Mouse (Mus musculus) forebrain, postnatal 0 days (tissue): Measurements from ENCODE around the gene Pex11g. TPM values are rescaled to one million over a fixed set of nuclear protein-coding genes. Genes with fewer than 3 reads are reported as not detected.

ENCODE experiments used
- ATAC-seq: fragments of 200-750 bp; cut with Nextera tagmentation; 2 replicates; pipeline ENCODE4 v1.8.0; 2017; ENCODE audit warnings: mild to moderate bottlenecking, moderate library complexity
- DNase-seq: peaks from one replicate; pipeline ENCODE4 v3.0.0-alpha.2; 2015
- H3K27ac ChIP-seq: fragments of 300-500 bp; sonication (generic); 2 replicates; pipeline ENCODE4 v1.5.1; 2014; ENCODE audit warnings: low read depth, mild to moderate bottlenecking, antibody characterized with exemption, low read length, moderate library complexity, mixed read lengths
- H3K27me3 ChIP-seq: fragments of 300-500 bp; sonication (generic); 2 replicates; pipeline ENCODE4 v1.6.1; 2014; ENCODE audit warnings: mild to moderate bottlenecking, low read length, mixed read lengths; ENCODE audit not compliant: insufficient read depth
- H3K36me3 ChIP-seq: fragments of 300-500 bp; sonication (generic); 2 replicates; pipeline ENCODE4 v1.6.1; 2014; ENCODE audit warnings: mild to moderate bottlenecking, moderate library complexity; ENCODE audit not compliant: insufficient read depth
- H3K4me1 ChIP-seq: fragments of 300-500 bp; sonication (generic); 2 replicates; pipeline ENCODE4 v1.6.1; 2014; ENCODE audit warnings: antibody characterized with exemption; ENCODE audit not compliant: insufficient read depth
- H3K4me2 ChIP-seq: fragments of 300-500 bp; sonication (generic); 2 replicates; pipeline ENCODE4 v1.6.1; 2014; ENCODE audit warnings: low read depth, mild to moderate bottlenecking, moderate library complexity
- H3K4me3 ChIP-seq: fragments of 300-500 bp; sonication (generic); 2 replicates; pipeline ENCODE4 v1.5.1; 2014; ENCODE audit warnings: low read depth, low read length, mixed read lengths
- H3K9ac ChIP-seq: fragments of 300-500 bp; sonication (generic); 2 replicates; pipeline ENCODE4 v1.6.1; 2014; ENCODE audit warnings: mild to moderate bottlenecking
- H3K9me3 ChIP-seq: fragments of 300-500 bp; sonication (generic); 2 replicates; pipeline ENCODE4 v1.6.1; 2016; ENCODE audit warnings: low read length
- CTCF ChIP-seq: sonication (generic); IDR thresholded peaks from 2 replicates; pipeline ENCODE4 v1.5.1; 2016; ENCODE audit warnings: antibody characterized with exemption, control low read depth, low read depth
- WGBS: fragments of 180-500 bp; shearing (Covaris S2); extraction: QIAGEN DNeasy Blood & Tissue Kit; methylation state at CpG from one replicate; pipeline ENCODE4 v1.1.7; 2014; 5-methylcytosine and 5-hydroxymethylcytosine counted together
- polyA plus RNA-seq: library from polyadenylated mRNA; unstranded; fragments of >200 nt; fragmentation: Nextera tagmentation; extraction: Ambion mirVana; gene quantifications from 2 replicates; pipeline ENCODE4 v1.2.1, GENCODE M21; 2015
- total RNA-seq: library from RNA; depleted of rRNA; stranded (reverse); fragments of >200 nt; gene quantifications from 2 replicates; pipeline ENCODE4 v1.2.3, GENCODE M21; 2014; rRNA removed

Pex11g gene
- 1.1 and 1.3 TPM in 2 replicates for total RNA-seq
- 2.0 and 2.2 TPM in 2 replicates for polyA plus RNA-seq

- no peaks in the 10 kb centered on the region for H3K27me3 ChIP-seq
- peak within 1 kb of the TSS; percentile 42 for H3K4me3 ChIP-seq
- TF ChIP-seq CTCF: no peak
- no peaks in the 10 kb centered on the region for H3K36me3 ChIP-seq
- peak within 1 kb of the TSS; percentile 48 for H3K27ac ChIP-seq
- 9% methylated on average over 32 of the region's 32 CpGs for WGBS
- H3K4me1 ChIP-seq: no peaks in the 10 kb centered on the region
- DNase-seq (peak; percentile 90), ATAC-seq (peak; percentile 89)
- H3K9me3 ChIP-seq: no peaks in the 10 kb centered on the region
- peak within 1 kb of the TSS; percentile 68 for H3K4me2 ChIP-seq
- peak within 1 kb of the TSS; percentile 34 for H3K9ac ChIP-seq
These were observed at the start of gene Pex11g for GRCm38 (mm10) chr8:3467006-3467885. Gene Pex11g (minus strand): TSS chr8:3467680.

GRCm38 (mm10) chr8:3517117-3517495, 49.6 kb upstream of the Pex11g start:
- DNase-seq (peak; percentile 62), ATAC-seq (peak; percentile 40)

GRCm38 (mm10) chr8:3516450-3517116, 49.1 kb upstream of the Pex11g start:
- peaks cover 21% of the 10 kb centered on the region; the same call in 1 of the 2 replicates for H3K36me3 ChIP-seq
- peaks cover 6% of the 10 kb centered on the region; the same call in 1 of the 2 replicates for H3K4me1 ChIP-seq
- peak; percentile 23; the same call in 1 of the 2 replicates for TF ChIP-seq CTCF
- peak overlapping the region; percentile 93 for H3K4me2 ChIP-seq
- H3K9ac ChIP-seq: peak overlapping the region; percentile 64
- peak overlapping the region; percentile 77 for H3K27ac ChIP-seq
- 2% methylated on average over 36 of the region's 36 CpGs for WGBS
- no peaks in the 10 kb centered on the region for H3K27me3 ChIP-seq
- DNase-seq: peak; percentile 95
- peak overlapping the region; percentile 62 for H3K4me3 ChIP-seq
- H3K9me3 ChIP-seq: no peaks in the 10 kb centered on the region
- ATAC-seq: peak; percentile 81

More at GRCm38 (mm10) chr8:3517117-3517495, 49.6 kb upstream of the Pex11g start:
- Histone ChIP-seq H3K4me1 (peaks cover 6% of the 10 kb centered on the region; the same call in 1 of the 2 replicates), H3K27me3 (no peaks in the 10 kb centered on the region), H3K4me3 (peak overlapping the region; percentile 62), H3K36me3 (peaks cover 19% of the 10 kb centered on the region), H3K4me2 (peak overlapping the region; percentile 93), H3K9me3 (no peaks in the 10 kb centered on the region), H3K9ac (peak overlapping the region; percentile 64), H3K27ac (0 out of 2 replicates have a peak overlapping the region, but pooled peaks have one; percentile 77)
- no peak; the same call in 1 of the 2 replicates for TF ChIP-seq CTCF
- WGBS: 9% methylated on average over 16 of the region's 16 CpGs

GRCm38 (mm10) chr8:3515771-3516417, 48.4 kb upstream of the Pex11g start:
- Histone ChIP-seq H3K9ac (peak overlapping the region; percentile 64), H3K36me3 (peaks cover 21% of the 10 kb centered on the region), H3K4me2 (peak overlapping the region; percentile 93), H3K4me1 (peaks cover 6% of the 10 kb centered on the region; the same call in 1 of the 2 replicates), H3K27ac (peak overlapping the region; percentile 77), H3K9me3 (no peaks in the 10 kb centered on the region), H3K4me3 (peak overlapping the region; percentile 62), H3K27me3 (no peaks in the 10 kb centered on the region)
- TF ChIP-seq CTCF: no peak
- ATAC-seq: peak; percentile 61
- peak; percentile 73 for DNase-seq
- WGBS: under 1% methylated on average over 25 of the region's 25 CpGs

GRCm38 (mm10) chr8:3515260-3515671, 47.8 kb upstream of the Pex11g start, which contains the start of gene Pnpla6:
Gene Pnpla6 (plus strand): TSS chr8:3515384.
- DNase-seq (peak; percentile 87), ATAC-seq (peak; percentile 79)
- Histone ChIP-seq H3K27me3 (no peaks in the 10 kb centered on the region), H3K4me3 (peak within 1 kb of the TSS; percentile 62), H3K36me3 (peaks cover 25% of the 10 kb centered on the region), H3K27ac (peak within 1 kb of the TSS; percentile 77), H3K4me2 (peak within 1 kb of the TSS; percentile 93), H3K9me3 (no peaks in the 10 kb centered on the region), H3K9ac (peak within 1 kb of the TSS; percentile 64), H3K4me1 (peaks cover 6% of the 10 kb centered on the region; the same call in 1 of the 2 replicates)
- under 1% methylated on average over 25 of the region's 25 CpGs for WGBS
- no peak for TF ChIP-seq CTCF

- Histone ChIP-seq H3K27ac (peak overlapping the region; percentile 77), H3K4me2 (peak overlapping the region; percentile 93), H3K9ac (peak overlapping the region; percentile 64), H3K4me1 (peaks cover 6% of the 10 kb centered on the region; the same call in 1 of the 2 replicates), H3K4me3 (peak overlapping the region; percentile 62), H3K9me3 (no peaks in the 10 kb centered on the region), H3K36me3 (peaks cover 30% of the 10 kb centered on the region), H3K27me3 (no peaks in the 10 kb centered on the region)
- no peak for TF ChIP-seq CTCF
- WGBS: 29% methylated on average over 13 of the region's 13 CpGs
- DNase-seq: no peak
- no peak for ATAC-seq
These were observed 47.3 kb upstream of the Pex11g start for GRCm38 (mm10) chr8:3514681-3515247.
